Mouse (Mus musculus): ENCODE results near the gene Dnase2a. TPM values are rescaled to one million over a fixed set of nuclear protein-coding genes. Genes with fewer than 3 reads are reported as not detected.

The Dnase2a gene
- total RNA-seq, 2 experiments from 2014 or later = 2.9 TPM

DNA sequence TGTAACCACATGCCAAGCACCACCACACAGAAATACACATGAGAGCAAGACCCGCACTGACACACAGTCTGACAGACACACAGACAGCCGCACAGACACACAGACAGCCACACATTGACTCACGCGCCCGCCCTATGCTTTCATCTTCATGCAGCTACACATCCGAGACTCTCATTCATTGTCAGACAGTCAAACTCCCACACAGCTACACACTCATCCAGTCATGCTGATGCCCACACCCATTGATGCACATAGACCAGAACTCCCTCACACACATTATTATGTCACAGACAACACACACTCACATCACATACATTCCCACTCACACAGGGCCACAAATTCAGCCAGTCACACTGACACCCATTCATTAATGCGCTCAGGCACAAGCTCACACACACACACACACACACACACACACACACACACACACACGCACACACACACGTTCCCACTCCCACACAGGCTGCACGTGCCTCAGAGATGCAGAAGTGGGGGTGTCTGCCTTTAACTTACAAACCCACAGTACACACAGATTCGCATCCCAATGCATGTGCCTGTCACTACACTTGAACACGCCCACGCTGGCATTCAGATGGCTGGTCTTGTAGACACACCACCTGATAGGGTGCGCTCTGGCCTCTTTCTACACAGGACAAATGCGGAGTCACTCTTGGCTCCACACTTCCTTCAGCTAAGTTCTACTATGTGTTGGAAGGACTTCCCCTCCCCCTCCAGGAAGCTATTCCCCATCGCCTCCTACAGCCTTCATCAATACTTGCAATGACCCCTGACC lies 25.6 kb downstream of the Dnase2a start:
- peak; percentile 42 to 77 for DNase-seq (ENCODE audit: low spot score in 2 of 2)
- intact Hi-C loops (cut with DNase I) = no loop called here

DNA sequence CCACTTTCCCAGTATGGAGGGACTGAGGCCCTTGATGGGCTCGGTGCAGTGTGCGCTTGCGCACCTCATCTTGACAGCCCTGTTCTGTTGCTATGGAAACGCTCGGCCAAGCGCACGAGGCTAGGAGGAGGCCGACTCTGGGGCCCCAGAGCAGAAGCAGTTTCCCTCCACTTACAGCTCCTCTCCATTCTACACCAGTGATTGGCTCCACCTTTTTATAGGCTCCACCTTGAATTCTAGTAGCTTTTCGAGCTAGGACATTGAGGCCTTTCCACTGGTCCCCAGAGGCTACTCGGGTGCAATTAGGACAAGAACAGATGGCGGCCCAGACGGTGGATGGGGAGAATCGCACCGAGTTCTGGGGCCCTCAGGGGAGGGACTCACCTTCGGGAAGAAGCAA lies 26.5 kb downstream of the Dnase2a start:
- DNase-seq (ENCODE audit: low spot score in 2 of 2) = peak; percentile 55 to 60
- intact Hi-C loops (cut with DNase I) = no loop called here

DNA sequence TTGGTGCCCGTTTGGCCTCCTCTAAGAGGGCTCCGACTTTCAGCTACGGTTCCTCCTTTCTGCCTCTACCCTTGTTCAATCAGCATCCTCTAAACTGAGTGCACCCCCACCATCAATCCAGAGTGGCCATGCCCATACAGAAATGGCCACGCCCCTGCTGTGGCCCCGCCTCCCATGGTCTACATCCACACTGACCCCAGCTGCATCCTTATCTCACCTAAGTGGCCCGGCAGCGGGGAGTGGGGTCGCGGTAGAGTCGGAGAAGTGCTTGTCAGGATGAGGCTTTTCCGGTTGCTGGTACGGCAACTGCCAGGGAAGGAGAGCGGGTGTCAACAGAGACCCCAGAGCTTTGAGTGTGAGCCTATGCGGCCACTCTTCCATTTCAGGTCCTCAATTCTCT lies 27.1 kb downstream of the Dnase2a start:
- no peak for DNase-seq (ENCODE audit: low spot score in 2 of 2)
- intact Hi-C loops (cut with DNase I) = no loop called here

DNA sequence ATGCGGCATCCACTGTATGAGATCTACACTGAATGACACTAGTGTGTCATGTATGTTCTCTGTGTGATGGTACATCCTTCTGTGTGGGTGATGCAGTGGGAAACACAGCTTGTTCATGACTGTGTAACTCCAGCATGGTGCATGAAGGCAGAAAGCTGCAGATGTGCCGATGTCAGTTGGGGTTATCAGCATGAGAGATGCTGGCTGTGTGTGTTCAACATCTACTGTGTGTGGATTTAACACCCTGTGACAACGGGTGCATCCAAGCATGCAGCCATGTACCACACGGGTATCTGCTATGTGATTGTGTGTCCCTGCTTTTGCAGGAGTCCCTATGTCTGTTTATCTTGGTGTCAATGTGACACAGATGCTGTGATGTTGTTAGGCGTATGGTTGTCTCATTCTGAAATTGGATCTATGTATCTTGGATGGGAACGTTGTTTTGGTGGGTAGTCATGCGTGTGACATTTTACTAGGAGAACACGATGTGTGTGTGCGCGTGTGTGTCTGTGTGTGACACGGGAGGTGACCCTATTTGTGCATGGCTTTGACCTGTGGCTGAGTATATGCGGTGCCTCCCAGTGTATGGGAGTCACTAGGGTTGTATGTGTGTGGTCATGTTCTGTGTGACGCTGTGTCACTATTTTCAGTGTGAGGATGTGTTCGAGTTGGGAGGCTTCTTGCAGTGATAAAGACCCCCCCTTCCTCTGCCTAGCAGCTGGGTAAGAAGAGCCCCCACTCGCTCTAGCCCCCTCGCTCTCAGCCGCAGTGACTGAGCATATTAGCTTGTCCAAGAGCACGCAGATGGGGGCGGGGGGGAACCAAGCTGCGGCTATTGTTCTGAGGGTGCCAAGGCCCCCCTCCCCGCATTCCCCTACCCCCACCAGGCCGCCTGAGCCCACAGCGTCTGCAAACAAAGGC lies 27.9 kb downstream of the Dnase2a start:
- intact Hi-C loops (cut with DNase I) = no loop called here
- DNase-seq (ENCODE audit: low spot score in 2 of 2) = no peak

DNA sequence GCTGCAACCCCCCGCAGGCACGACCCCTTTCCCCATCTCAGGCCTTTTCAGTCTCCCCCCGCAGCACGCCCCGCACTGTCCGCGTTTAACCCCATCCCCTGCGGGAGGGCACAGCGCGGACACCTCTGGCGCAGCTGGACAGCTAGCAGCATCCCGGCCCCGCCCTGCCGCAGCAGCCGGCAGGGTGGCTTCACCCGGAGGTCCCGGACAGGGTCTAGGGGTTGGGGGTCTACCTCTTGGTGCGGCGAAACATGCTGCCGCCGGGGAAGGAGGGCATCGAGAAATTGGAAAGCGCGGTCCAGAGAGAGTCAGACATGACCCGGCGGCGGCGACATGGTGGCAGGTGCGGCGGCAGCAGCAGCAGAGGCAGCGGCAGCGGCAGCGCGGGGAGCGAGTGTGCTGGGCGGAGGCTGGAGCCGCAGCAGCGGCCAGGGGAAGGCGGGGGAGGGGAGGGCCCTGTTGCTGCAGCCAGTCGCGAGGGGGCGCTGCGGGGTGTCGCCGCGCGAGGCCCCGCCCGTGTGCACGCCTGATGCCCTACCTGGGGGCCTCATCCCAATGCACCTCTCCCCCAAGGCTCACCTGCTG lies 28.7 kb downstream of the Dnase2a start, which contains the start of gene Mast1:
TSS of gene Mast1 (minus strand) at position 398 of the 585 bp plus-strand sequence.
- intact Hi-C loops (cut with DNase I) = no loop called here
- peak; percentile 62 to 81 for DNase-seq (ENCODE audit: low spot score in 2 of 2)

DNA sequence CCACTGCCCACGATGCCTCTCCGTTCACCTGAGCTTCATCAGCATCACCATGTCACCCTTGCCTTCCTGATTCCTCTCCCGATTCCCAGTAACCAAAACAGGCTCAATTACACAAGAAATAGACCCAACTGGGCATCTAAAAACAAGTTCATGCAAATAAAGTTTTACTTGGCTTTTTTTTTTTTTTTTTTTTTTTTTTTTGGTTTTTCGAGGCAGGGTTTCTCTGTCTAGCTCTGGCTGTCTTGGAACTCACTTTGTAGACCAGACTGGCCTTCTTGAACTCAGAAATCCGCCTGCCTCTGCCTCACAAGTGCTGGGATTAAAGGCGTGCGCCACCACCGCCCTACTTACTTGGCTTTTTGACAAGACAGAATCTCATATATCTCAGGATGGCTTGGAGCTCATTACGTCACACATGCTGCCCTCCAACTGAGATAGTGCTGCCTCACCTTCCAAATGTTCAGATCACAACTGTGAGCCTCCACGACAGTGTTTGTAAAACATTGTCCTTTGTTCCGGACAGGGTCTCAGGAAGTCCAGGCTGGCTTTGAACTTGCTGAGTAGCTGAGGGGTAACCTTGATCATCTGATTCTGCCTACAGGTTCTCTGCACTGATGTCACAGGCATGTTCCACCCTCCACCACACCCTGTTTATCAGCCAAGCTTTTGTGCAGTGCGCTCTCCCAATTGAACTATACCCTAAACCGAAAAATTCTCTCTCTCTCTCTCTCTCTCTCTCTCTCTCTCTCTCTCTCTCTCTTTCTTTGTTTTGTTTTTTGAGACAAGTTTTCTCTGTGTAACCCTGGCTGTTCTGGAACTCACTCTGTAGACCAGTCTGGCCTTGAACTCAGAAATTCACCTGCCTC lies 29.5 kb downstream of the Dnase2a start:
- intact Hi-C loops (cut with DNase I) = no loop called here
- DNase-seq (ENCODE audit: low spot score in 2 of 2) = no peak

DNA sequence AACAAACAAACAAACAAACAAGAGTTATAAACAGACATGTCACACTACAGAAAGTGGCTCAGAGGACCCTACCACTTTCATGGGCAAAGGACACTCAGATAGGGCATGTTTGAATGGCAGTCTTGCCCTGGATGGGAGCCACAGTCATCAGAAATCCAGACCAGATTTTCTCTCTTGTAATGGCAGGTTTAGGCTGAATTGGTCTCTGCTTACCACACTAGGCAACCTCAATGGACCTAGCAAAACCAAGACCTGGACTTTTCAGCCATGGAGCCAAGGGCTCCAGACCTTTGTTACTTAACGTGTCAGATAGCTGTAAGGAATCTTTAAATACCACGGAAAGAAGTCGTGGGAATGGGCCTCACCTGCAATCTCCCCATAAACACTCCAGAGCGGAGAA lies 35.3 kb downstream of the Dnase2a start:
- no peak for DNase-seq (ENCODE audit: low spot score in 2 of 2)
- intact Hi-C loops (cut with DNase I) = no loop called here

DNA sequence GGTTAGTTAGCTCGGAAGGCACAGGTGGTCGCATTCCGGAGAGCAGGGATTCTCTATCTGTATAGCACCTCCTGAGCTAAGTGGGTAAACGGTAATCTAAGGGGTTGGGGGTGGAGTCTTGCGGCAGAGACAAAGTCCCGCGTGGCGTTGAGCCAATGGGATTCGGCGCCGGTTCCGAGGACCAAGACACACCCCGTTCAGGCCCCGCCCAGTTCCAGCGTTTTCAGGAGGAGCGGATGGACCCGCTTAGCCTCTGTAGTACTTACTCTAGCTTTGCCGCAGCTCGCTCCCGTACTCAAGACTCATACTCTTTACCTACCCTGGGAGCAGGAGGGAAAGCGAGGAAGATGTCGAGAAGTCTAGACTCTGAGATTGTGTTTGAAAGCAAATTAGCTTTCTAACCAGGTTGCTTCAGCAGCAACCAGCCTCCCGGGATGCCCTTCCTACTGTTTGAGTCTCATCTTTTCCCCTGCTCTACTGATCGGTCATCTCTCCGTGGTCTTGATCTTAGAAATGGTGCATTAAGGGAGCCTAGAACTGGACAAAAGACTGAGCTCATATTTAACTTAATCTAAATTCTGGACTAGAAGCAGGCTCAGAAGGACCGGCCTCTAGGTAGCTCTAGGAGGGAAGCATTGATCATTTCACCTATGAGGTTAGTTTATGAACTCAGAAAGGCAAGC lies 36.3 kb downstream of the Dnase2a start:
- DNase-seq (ENCODE audit: low spot score in 2 of 2) = peak; percentile 79 to 86
- intact Hi-C loops (cut with DNase I) = no loop called here

DNA sequence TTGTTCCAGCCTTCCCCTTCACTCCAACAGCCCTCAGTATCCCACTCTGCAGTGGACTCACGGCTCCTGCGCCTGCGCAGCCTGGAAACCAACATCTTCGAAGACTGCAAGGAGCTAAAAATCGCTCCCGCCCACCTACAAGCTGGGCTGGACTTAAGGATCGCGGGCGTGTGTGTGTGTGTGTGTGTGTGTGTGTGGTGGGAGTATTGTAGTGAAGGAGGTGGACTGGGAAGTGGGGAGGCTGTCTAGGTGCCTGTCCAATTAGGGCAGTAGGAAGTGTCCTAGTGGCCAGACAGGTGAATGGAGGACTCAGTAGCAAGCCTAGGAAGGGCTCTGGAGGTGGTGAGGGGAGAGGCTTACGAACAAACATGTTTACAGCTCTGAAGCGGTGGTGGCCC lies 36.9 kb downstream of the Dnase2a start:
- DNase-seq (ENCODE audit: low spot score in 2 of 2) = peak; percentile 86 to 91
- intact Hi-C loops (cut with DNase I) = no loop called here

DNA sequence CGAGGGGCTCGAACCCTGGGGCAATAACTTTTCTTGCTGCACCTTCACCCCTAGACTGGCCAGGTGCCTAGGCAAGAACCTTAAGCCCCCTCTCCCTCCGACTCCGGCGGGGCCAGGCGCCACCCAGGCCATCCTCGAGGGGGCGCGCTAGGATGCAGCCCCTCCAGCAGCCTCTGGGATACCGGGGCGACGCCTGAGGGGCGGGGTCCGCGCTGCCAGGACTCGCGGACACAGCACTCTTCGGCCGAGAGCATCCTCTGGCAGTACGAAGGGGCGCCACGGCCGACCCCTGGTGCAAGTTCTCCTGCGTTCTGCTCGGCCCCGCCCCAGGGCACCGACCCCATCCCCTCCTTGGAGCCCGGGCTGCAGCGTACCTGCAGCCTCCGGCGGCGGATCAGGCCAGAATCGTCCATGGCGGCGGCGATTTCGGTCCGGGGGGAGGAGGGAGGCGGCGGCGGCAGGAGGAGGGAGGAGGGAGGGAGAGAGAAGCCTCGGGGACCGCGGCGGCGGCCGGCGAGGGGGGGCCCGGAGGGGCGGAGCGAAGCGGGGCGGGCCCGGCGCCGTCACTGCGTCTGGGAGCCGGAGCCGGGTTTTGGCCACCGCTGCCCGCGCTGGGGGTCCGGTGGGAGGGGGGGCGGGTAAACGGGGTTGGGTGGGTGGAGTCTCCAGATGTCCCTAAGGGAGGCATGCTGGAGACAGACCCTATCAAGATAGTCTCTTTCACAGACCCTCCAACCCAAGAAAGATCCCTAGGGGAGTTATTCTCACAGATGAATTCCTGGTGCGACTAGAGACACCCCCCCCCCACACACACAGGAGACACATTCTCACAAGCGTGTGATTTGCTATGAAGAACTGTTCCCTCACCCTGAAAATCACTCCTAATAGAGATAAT lies 37.5 kb downstream of the Dnase2a start:
- DNase-seq (ENCODE audit: low spot score in 2 of 2) = peak in 1 of 2 experiments; percentile 66
- intact Hi-C loops (cut with DNase I) = no loop called here

DNA sequence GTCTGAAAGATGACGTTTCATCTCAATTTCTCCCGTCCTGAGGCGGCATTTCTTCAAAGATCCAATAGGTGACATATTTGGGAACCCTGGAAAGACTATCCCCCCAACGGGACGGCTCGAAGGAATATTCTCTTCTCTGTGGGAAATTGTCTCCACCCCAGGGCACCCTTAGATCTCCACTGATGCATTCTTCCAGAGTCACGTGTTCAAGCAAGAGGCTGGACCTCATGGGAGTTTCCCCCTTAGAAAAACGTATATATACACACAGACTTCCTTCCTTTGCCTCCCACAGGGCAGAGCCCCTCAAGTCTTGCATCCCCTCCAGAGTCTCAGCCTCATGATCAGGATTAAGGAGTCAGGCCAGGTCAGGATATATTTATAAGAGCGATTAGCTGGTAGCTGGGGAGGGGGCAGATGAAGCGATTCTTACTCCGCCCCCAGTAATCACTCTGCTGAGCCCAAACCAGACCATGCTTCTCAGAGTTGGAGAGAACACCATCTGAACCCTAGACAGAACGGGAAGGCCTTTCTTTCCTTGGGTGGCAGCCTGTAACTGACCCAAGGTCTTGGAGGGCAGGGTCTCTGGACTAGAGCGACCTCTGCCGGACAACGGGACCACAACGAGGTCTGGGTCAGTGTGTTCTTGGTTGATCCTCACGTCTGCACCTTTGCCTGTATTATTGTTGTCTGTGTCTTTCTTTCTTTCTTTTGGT lies 38.3 kb downstream of the Dnase2a start, which contains the start of gene Rtbdn:
TSS of gene Rtbdn (plus strand) at position 464 of the 713 bp plus-strand sequence.
- intact Hi-C loops (cut with DNase I) = no loop called here
- no peak for DNase-seq (ENCODE audit: low spot score in 2 of 2)

DNA sequence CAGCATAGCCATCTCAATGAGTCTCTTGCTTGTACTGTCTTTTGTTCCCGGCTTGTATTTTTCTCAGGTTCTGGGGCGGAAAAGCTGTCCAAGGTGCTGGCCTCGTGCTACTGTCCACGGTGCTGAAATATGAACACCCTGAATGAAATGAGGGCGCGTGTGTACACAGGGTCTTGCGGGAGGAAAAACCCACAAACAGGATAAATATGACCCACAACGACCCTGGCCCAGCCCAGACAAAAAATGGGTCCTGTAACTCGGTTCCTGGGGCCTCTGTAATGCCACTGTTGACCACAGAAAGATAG lies 38.8 kb downstream of the Dnase2a start:
- intact Hi-C loops (cut with DNase I) = no loop called here
- DNase-seq (ENCODE audit: low spot score in 2 of 2) = no peak

DNA sequence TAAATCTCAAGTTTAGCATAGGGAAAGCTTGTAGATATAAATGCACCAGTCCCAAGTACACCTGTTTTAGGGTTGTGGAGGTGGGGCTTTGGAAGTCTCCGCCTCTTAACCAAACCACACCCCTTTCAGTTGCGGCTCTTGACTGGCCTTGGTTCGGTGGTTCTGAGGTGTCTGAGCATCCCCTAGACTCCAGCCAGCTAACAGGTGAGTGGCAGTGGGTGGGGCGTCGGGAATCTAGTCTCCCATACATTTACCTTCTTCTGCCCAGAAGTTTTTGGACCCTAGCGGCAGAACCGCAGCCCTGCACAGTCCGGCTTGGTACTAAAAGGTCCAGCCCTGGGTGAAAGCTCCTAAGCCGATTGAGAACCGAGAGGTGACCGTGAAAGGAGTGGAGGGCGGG lies 41.4 kb downstream of the Dnase2a start:
- intact Hi-C loops (cut with DNase I) = no loop called here
- no peak for DNase-seq (ENCODE audit: low spot score in 2 of 2)

DNA sequence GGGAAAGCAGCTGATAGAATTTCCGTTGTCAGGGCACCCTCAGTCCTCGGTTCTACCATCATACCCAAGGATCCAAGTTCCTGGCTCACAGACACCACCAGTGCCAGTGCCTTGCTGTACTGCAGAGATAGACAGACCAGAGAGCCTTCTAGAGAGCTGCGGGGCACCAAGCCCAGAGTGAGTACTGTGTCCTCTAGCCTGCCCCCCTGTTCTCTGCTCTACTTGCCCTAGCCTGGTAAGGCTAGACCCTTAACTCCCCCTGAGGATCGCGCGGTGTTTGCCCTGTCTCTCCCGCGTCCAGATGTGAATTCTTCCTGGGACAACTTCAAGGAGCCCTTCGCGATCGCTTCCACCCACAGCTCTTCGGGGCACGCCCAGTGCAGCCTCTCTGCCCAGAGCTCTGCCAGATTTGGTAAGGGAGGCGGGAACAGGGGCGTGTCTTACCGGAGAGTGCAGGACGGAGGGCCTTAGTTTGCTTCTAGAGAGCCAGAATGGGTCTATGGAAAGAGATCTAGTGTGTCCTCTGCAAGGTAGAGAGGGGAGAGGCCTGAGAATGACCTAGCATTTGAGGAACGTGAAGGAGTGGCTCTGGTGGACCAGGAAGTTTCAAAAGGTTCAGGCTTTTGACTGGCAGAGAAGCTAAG lies 44.4 kb downstream of the Dnase2a start:
- DNase-seq (ENCODE audit: low spot score in 2 of 2) = no peak
- intact Hi-C loops (cut with DNase I) = no loop called here

DNA sequence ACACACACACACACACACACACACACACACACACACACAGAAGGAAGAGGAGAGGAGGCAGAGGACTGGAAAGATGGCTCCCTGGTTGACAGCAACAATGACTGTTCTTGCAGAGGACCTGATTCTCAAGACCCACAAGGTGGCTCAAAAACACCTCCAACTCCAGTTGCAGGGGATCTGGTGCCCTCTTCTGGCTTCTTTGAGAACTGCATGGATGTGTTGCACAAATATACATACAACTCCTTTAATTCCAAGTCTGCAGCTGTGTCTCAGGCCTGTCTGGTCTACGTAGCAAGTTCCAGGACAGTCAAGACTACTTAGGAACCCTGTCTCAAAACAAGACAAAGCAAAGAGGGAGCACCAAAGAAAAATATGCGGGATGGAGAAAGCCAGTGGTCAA lies 48.4 kb downstream of the Dnase2a start:
- intact Hi-C loops (cut with DNase I) = no loop called here
- DNase-seq (ENCODE audit: low spot score in 2 of 2) = peak; percentile 86 to 89

DNA sequence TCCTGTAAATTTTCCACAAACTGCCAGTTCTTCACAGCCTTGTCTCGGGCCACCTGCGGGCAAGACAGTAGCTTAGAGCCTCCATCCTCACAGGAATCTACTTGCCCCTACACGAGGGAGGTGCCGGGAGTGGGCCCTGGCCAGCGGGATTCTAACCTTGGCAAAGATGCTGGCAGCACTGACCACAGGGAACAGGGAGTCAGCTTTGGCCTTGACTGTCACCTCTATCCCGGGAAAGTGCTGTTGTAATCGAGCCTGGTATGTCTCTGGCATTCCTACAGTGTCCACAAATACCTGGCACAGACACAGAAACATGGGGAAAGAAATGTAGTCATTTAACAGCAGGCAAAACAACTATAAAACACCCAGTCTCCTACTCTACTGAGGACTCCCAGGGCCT lies 51.5 kb downstream of the Dnase2a start:
- intact Hi-C loops (cut with DNase I) = no loop called here
- DNase-seq (ENCODE audit: low spot score in 2 of 2) = no peak

DNA sequence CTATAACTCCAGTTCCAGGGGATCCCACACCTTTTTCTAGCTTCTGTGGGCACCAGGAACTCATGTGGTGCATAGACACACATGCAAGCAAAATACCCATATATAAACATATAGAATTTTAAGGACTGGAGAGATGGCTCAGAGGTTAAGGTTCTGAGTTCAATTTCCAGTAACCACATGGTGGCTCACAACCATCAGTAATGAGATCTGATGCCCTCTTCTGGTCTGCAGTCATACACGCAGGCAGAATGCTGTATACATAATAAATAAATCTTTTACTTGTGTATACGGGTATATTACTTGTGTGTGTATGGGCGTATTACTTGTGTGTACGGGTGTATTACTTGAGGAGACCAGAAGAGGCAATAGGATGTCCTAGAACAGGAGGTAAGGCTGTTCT lies 55.6 kb downstream of the Dnase2a start:
- no peak for DNase-seq (ENCODE audit: low spot score in 2 of 2)
- intact Hi-C loops (cut with DNase I) = no loop called here
